Mouse (Mus musculus) gastrocnemius, postnatal 25 days (tissue): ENCODE measurements around the gene Gxylt2. TPM values are rescaled to one million over a fixed set of nuclear protein-coding genes. Genes with fewer than 3 reads are reported as not detected.

Experiments used
- DNase-seq: peaks from one replicate; pipeline ENCODE4 v3.0.0; 2022
- total RNA-seq, 2 experiments: library from RNA; stranded (reverse); gene quantifications; 1 replicate in 1 of 2; 2 replicates in 1 of 2; pipeline ENCODE4 v1.2.3; 2021

The Gxylt2 gene
- total RNA-seq, 2 experiments from 2014 or later = 0.92 to 2.4 TPM

DNA sequence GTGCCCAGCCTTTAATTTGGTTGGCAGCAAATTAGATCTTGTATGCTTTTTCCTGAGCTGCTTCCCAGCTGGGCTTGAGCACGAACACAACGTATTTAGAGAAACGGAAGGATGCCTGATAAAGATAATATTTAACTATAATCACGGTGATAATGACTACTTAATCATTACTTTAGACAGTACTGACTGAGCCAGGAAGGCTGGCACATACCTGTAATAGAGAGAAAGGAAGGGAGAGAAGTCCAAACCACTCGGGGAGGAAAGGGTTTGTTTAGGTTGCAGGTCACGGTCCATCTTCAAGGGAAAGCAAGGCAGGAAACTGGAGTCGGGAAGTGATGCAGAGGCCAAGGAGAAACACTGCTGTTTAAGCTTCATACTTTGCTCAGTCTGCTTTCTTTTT, 11.6 kb downstream of the Gxylt2 start:
- no peak for DNase-seq

DNA sequence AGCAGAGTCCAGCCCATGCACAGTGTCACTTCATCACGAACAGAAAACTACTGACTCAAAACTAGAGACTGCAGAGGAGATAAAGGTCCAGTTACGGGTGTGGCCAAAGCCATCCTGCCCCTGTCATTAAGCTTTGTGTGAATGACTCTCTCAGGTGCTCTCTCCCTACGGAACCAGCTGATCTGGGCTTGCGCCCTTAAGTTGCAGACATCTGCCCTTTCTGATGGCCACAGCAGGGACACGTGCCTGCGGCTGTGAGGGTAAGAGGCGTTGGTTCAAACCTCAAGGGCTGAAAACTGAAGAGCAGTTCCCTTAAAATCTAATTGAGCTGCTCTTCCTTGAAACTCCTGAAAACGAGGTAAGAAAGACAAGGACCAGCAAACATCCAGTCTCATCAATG, 12.3 kb downstream of the Gxylt2 start:
- DNase-seq = no peak

DNA sequence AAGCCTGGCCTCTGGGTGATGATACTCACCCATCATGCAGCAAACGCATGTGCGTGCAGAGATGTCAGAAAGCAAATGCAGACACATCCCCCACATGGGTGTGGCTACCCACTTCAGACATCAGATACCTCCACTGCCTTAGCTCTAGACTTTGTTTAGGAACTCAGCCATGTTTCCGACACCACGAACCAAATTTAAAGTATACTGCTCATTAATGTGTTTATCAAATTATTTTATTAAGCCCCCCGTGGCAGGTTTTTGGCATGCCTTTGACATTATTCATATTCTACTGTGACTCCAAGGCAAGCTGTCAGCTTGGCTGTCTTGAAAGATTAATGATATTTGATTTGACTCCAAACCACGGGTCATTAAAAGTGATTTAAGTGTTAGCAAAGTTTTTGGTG, 15.6 kb downstream of the Gxylt2 start:
- DNase-seq = no peak

DNA sequence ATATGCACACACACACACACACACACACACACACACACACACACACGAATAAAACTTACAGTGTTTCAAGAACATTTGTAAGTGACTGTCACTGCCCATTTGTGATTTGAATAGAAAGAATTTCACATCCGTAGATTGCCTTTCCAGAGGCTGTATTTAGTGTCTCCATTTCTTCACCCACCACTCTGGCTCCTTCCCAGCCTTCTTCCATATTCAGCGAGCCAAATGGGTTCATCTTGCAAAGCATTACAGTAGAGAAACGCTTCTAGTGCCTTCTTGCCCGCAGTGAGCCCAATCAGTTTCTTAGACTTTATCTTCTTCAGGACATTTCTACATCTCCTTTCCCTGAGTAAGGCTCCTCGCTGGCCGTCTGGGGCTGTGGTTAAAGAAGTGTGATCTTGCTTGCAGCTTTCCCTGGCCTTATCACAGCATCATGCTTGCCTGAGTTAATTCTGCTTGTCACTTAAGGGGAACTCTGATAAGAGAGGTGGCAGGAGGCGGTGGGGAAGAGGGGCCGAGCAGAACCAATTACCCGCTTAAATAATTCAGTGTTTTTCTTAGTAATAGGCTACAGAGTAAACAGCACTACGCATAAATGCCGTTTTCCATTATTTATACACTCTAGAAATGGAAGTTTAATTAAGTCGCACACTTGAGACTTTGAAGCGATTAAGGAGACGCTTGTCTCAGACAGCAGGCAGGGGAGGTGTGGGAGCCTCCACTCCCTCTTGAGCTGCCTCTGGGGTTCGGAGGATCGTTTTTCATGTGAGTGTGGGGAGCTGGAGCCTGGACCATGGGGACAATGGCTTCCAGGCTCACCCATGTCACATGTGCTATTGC, 16.6 kb downstream of the Gxylt2 start:
- no peak for DNase-seq

DNA sequence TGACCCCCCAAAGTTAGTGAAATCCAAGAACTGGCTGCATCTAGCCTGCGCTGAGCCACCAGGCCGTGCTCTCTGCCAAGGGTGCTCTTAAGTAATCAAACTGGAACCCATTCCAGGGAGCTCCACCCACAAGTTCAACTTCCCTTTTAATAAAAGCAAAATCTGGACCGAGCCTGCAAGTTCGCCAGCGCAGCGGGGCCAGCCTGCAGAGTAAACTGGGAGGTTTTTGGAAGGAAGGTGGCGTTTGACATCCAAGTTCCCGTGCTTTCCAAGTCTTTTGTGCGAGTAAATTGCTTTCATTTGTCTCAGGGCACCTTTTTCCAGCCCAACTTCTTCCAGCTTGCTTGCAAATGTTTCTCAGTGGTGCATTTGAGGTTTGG, 27.5 kb downstream of the Gxylt2 start:
- DNase-seq = peak; percentile 87

DNA sequence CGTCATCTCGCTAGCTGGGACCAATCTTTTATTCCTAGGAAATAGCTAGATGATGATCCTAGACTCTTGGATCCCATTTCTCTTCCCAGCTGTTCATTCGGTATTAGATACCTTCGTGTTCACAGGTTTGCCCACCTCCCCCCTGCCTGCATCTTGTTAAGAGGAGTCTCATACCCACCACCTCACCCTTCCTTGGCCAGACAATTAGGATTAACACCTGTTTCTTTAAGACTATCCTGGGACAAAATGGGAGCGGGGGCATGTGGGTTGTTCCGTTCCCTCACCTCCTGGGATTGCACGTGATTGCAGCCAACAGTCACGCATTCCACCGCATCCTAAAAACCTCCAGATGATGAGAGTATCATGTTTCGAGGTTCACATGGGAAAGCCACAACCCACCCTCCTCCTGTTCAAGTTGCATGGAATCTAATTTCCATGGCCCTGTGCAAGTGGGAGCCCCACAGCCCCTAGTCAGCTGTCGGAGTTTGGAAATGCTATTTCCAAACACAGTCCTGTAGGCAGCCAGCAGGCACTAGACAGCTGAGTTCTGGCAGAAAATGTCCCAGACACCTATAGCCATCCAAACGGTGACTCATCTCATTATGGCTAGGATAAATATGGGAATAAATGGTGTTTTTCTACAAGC, 28.0 kb downstream of the Gxylt2 start:
- DNase-seq = peak; percentile 60

DNA sequence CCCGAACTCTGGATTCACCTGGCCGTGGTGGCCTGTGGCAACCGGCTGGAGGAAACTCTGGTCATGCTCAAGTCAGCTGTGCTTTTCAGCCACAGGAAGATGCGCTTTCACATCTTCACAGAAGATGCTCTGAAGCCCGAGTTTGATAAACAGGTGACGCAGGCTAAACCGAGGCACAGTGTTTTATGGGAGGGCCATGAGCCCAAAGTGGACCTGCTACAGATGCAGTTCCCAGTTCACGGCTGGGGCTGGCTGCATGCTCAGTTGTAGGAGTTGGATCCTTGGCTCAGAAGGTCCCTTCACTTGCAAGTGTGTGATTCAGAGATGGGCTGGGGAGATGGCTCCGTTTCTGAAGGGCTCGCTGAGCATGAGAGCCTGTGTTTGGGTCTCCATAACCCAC, 28.7 kb downstream of the Gxylt2 start:
- DNase-seq = no peak

DNA sequence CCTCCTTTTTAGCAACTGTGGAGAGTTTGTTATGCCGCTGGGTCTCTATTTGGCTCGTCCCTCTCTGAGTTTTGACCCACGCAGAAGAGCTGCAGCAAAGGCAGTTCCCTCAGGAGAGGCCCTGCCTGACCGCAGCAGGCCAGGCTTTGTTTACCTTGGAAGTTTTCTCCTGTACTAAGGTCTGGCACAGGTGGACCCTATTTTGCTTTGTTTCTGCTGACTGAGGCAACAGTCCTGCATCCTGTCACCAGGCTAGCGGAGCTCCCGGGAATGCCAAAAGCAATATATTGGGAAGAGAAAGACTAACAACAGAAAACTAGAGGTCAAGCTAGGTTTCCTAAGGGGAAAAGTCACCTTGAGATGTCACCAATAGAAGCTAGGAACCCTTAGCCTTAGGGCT, 29.8 kb downstream of the Gxylt2 start:
- no peak for DNase-seq

DNA sequence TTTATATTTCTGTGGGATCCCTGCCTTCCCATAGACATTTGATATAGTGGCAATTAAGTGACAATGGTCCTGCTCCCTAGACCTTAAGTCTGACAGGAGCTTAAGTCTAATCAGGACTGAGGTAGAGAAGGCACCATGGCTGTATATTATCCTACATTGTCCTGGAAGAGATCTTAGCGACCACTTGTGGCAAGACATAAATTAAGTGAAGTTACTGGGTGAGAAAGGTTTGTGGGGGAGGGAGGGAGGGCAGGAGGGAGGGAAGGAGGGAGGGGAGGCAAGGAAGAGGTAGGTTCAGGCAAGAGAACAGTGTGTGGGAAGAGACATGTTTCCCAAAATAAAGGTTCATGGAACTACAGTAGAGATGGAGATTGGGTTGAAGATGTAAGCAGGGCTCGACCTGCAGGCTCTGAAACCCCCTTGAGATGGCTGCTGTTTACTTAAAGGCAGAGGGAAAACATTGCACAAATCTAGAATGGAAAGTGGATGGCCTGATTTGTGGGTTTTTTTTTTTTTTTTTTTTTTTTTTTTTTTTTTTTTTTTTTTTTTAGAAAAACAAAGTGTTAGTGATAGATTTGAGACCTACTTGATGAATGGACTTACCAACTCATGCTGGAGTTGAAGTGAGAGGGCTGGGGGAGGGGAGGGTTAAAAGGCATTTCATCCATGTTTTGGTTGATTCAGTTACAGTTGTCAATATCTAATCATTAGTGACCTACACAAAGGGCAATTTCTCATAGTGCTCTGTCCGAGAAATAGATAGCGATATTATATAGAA, 54.1 kb downstream of the Gxylt2 start:
- DNase-seq = no peak

DNA sequence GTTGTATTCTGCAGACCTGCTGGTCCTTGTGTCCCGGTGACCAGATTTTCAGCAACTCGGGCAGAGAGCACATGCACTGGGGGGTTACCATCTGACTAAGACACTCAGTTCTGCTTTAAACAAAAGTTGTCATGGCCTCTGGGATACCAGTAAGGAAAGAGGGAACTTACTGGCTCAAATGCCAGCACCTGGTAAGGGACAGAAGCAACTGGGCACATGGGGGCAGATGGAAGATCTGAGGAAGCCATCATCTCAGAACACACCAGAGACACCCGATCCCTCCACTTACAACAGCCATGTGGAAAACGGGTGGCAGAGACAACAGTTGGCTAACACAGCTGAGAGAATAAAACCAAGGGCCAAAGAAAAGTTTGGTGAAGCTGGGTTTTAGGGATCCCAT, 63.2 kb downstream of the Gxylt2 start:
- DNase-seq = no peak

DNA sequence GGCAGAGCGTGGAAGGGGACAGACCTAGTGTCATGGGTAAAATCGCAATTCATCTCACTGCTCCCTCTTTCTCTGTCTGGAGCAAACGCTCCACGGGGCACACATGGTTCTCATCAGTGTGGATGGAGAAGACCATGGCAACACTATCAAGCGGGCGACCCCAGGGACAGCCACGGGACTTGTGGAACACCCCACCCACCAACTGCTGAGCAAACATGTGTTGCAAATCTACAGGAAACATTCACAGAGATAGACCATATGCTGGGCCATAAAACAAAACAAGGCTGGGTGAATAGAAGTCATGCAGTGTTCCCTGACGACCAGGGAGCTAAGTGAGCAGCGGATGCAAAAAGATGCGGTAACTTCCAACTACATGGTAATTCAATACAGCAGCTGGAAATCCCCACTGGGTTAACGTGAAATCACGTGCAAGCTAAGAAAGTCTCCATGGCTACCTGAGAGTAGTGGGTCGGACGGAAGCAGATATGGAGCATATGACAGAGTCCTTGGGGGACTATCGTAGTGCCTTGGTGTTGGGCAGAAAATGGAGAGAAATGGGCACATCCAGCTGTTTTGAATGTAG, 71.5 kb downstream of the Gxylt2 start:
- DNase-seq = no peak

DNA sequence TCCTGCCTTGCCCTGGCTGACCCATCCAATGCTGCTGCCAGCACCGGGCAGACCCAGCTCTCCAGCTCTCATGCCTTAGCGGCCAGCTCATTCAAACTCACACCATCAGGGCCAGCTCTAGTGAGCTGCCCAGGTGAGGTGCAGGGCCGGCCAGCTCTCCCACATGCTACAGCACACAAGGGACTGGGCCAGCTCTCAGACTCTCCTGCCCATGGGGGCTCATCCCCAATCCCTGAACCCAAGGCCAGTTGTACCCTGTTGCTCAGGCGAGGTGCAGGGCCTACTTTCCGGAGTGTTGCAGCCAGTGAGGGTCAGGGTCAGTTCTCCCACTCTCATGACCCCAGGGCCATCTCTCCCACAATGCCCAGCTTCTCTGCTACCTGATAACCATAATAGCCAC, 74.1 kb downstream of the Gxylt2 start:
- DNase-seq = no peak

DNA sequence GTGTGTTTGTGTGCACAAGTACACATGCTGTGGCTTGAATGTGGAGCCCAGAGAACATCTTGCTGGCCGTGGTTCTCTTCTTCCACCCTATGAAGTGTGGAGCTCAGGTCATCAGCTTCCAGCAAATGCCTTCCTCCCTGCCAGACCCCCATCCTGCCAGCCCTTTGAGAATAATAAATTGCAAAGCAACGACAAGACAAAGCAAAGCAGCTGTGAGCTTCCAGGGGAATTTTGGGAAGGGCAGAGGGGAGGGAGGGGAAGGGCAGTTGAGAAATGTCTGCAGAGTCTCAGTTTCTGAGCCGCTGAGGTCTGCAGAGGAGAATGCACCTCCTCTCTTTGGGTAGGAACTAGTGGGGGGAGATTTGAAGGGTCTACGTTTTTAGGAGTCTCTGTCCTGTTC, 75.9 kb downstream of the Gxylt2 start:
- peak; percentile 18 for DNase-seq

DNA sequence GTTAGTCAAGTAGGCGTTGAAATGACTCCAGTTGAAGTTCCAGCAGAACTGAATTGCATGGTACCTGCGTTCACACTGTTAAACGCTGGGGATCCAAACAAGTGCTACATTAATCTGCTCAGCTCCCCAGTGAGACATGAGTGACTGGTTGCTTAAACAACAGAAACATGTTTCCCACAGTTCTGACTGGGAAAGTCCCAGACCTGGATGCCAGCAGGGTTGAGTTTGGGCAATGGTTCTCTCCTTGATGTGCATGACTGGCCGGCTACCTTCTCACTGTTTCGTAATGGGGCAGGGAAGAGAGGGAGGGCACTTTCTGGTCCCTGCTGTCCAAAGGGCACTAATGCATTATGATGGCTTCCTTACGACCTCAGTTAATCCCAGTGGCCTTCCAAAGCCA, 77.1 kb downstream of the Gxylt2 start:
- DNase-seq = no peak

DNA sequence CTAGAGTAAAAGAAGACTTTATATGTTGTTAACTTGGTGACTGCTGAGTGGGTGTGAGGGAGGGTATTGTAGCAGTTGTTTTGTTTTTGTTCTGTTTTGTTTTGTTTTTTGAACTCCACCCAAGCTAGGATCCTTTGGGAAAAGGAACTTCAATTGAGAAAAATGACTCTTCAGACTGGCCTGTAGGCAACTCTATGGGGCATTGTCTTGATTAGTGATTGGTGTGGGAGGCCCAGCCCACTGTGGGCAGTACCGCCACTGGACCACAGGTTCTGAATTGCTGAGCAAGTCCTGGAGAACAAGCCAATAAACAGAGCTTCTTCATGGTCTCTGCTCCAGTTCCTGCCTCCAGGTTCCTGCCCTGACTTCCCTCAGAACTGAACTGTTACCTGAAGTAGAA, 83.2 kb downstream of the Gxylt2 start:
- no peak for DNase-seq

DNA sequence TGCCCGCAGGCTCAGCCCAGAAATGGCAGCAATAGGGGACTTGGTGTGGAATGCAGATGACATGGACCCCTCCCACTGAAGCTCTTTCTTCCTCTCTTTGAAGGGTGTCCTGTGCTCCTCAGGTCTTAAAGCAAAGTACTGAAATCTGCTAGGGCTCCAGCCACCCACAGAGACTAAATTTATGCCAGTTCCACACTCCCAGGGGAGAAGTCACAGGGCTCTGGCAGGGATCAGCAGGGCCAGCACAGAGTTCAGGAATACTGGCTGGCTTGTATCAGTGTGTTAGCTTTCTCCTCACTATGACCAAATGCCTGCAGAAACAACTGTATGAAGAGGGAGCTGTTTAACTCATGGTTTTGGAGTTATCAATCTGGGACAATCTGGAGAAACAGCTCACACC, 84.6 kb downstream of the Gxylt2 start:
- DNase-seq = no peak

DNA sequence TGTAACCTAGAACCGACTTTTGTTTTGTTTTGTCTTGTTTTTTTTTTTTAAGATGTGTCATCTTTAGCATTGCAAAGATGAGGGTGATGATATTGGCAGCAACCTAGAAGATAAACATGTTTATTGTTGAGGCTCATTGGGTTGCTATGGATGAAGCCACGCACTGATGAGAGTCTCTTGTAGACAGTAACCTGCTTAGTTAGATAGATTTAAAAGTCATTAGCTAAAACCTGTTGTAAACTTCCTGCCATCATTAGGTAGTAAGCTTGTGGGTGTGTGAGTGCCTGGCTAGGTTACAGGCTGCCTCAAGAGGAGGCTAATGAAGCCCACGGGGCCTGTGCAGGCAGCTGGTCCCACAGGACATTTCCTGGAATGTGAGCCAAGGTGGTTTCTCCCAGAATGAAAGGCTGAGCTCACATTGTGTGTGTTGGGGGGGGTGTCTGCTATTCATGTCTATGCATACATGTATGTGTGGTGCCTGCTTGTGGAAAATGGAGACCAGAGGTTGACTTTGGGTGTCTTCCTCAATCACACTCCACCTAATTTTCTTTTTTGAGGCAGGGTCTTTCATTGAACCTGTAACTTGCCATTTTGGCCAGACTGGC, 87.6 kb downstream of the Gxylt2 start:
- DNase-seq = no peak

DNA sequence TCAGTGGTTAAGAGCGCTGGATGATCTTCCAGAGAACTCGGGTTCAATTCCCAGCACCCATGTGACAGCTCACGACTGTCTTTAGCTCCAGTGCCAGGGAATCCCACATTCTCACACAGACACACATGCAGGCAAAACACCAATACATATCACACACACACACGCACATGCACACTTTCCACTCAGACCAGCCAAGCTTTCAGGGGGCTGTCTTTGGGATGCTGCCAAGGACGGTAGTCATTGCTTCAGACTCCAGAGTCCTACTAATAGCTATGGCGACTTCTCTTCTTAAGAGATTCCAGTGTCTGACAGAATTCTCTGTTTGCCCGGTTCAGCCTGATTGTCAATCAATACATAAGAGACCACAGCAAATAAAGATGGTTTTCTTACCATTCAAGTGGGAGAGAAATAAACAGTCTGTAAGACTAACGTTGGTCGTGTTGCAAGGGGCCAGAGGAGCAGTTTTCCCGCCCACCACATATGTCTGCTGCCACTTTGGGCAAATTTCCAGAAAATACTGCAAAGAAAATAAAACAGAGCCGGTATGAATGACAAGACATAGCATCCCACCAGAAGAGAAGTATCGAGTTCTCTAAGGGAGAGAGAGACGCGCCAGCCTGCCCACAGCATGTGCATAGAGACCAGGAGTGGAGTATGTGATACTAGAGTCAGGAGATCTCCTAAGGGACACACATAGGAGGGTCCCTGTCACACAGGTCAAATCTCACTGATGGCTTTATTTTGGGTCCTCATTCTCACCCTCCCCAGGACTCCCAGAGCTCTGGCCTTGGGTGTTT, 88.6 kb downstream of the Gxylt2 start:
- no peak for DNase-seq

DNA sequence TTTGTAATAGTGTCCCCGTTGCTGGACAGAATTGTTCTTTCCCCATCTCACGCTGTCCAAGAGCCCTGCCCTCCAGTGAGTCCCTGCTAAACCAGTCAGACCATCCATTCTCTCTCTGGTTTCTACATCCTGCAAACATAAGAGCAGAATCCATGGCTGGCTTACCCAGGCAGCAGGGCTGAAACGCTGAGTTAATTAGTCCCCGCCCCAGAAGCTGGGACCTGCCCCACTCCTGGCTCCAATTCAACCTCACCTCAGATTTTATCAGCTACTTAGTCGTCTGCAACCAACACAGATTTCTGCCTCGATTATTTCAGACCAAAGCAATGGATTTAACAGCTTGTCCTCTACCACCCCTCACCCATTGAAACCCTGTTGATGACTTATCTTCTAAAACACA, 91.3 kb downstream of the Gxylt2 start:
- no peak for DNase-seq

DNA sequence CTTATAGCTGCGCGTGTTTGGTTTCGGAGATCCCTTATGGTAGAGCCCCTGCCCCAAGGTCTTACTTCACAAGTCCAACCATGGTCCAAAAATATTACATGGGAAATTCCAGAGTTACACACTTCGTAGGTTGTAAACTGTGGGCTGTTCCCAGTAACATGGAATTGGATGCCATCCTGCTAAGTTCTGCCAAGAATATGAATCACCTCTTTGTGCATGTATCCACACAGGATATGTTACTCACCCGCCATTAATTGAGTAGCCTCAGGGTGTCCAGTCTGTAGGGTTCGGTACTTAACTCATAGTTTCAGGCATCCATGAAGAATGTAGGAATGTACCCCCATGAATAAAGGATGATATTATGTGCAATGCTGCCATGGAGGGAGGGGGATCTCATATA, 94.8 kb downstream of the Gxylt2 start:
- DNase-seq = no peak

DNA sequence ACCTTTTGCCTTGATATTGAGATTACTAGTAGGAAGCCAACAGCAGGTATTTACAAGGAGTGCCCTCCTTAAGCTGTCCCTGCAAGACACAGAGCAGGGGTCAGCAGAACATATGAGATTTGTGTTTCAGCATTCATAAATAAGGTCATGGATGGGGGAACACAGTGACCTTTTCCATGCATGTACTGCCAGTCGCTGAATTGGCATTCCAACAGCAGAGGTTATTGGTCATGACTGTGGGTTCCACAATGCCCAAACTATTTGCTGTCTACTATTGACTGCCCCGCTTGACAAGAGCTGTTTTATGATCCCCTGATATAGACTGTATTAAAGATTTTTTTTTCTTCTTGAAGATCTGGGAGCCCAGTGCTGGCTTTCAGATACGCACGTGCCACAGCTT, 95.2 kb downstream of the Gxylt2 start:
- DNase-seq = no peak
